Mouse (Mus musculus) ovary, postnatal 36 days (tissue): Measurements from ENCODE around the gene Oma1.
A peak's percentile ranks its signal among the peaks of the same experiment; 100 is the strongest.

Source experiments
- DNase-seq: peaks from one replicate; pipeline ENCODE4 v3.0.0; 2022; ENCODE audit warnings: low spot score, mixed read lengths

Gene Oma1

GRCm38 (mm10) chr4:103357457-103357856 lies 43.8 kb downstream of the Oma1 start:
- DNase-seq: no peak

- DNase-seq: peak; percentile 8
These were observed 45.4 kb downstream of the Oma1 start for GRCm38 (mm10) chr4:103358941-103359448.

GRCm38 (mm10) chr4:103382171-103382570 lies 68.6 kb downstream of the Oma1 start:
- no peak for DNase-seq

GRCm38 (mm10) chr4:103385031-103385430 lies 71.4 kb downstream of the Oma1 start:
- no peak for DNase-seq

GRCm38 (mm10) chr4:103385835-103386787 lies 72.5 kb downstream of the Oma1 start:
- no peak for DNase-seq

- DNase-seq: no peak
These were observed 73.7 kb downstream of the Oma1 start for GRCm38 (mm10) chr4:103387292-103387691.

- DNase-seq: no peak
These were observed 75.0 kb downstream of the Oma1 start for GRCm38 (mm10) chr4:103388530-103389178.

GRCm38 (mm10) chr4:103389583-103389982 lies 76.0 kb downstream of the Oma1 start:
- DNase-seq: no peak

- DNase-seq: no peak
These were observed 76.9 kb downstream of the Oma1 start for GRCm38 (mm10) chr4:103390499-103390898.

- DNase-seq: no peak
These were observed 81.5 kb downstream of the Oma1 start for GRCm38 (mm10) chr4:103395066-103395465.

- no peak for DNase-seq
These were observed 82.3 kb downstream of the Oma1 start for GRCm38 (mm10) chr4:103395905-103396304.

GRCm38 (mm10) chr4:103396876-103397275 lies 83.3 kb downstream of the Oma1 start:
- DNase-seq: no peak

GRCm38 (mm10) chr4:103402581-103402980 lies 89.0 kb downstream of the Oma1 start:
- DNase-seq: no peak

GRCm38 (mm10) chr4:103405321-103405720 lies 91.7 kb downstream of the Oma1 start:
- DNase-seq: no peak

GRCm38 (mm10) chr4:103410217-103410799 lies 96.7 kb downstream of the Oma1 start:
- no peak for DNase-seq
